Mouse (Mus musculus) CD4-positive helper T cell, adult 2 months (primary cell): Measurements from ENCODE around the gene Xpo6.

ENCODE experiments used
- DNase-seq: peaks from one replicate; pipeline ENCODE4 v3.0.0-alpha.2; 2012; ENCODE audit warnings: low read depth, missing footprints, low spot score

Gene Xpo6

DNA sequence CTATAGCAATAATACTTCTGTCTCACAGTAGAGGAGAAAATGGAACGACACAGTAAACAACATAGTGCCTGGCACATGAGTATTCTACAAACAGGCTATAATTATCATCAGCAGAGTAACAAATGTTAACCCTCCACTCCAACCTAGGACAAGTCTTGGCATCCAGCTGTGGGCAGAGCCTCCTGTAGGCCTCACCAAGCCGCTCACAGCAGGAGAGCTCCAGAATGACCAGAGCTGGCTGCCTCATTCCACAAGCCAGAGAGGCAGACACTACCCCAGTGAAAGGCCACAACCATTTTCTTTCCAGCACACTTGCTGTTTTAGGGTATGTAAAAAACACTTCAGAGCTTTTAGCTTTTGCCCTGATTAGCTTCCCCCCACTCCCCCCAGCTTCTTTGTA lies 72.6 kb downstream of the Xpo6 start:
- no peak for DNase-seq

- DNase-seq = no peak
Observed at GRCm38 (mm10) chr7:126126502-126126901, 73.8 kb downstream of the Xpo6 start.

- DNase-seq = no peak
Observed at GRCm38 (mm10) chr7:126121533-126121932, 78.8 kb downstream of the Xpo6 start.

DNA sequence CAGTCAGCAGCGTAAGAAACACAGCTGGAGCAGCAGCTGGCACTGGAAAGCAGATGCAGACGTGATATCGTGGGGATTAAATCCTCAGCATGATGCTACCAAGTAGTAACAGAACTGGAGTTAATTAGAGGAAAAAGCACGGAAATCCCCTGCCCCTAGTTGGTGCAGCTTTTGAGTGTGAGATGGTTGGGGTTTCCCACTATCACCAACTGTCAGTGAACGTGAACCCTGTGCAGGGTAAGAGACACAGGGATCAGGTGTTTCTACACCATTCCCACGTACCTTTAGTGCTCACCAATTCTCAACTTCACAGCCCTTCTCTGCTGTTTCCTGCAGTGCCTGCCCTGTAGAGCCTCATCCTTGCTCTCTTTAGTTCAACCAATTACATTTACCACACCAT lies 80.5 kb downstream of the Xpo6 start:
- no peak for DNase-seq

DNA sequence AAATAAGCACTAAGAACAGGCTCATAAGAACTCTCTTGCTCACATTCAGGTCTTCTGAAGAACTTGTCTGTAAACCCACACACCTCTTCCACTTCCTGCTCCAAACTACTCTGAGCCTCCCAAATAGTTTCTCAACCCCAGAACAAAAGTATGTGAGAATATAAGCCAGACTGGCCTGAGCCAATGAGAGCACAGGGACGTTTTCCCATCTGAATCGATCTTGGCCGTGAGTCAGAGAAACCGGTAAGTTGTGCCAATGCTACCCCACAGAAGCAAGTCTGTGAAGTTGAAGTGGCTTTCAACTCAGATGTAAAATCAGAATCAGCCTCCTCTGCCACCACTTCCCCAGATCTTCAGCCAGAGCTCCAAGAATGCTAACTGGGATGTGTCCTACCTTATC lies 87.0 kb downstream of the Xpo6 start:
- DNase-seq = no peak

DNA sequence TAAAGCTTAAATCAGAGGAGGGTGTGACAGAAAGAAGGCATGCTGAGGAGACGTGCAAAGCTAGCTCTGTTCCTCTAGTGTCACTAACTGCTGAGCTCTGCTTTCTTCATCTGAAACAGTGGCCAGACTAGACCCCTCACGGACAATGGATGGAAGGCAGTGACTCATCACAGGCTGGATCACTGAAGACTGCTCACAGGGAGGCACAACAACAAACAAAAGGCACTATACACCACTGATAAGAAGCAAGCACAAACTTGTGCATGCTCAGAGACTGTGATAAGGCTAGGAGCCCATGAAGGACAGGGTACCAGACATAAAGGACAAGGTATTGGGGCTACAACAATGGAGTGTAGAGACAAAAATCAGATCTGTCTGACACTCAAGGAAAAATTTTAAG lies 89.1 kb downstream of the Xpo6 start:
- DNase-seq = no peak

DNA sequence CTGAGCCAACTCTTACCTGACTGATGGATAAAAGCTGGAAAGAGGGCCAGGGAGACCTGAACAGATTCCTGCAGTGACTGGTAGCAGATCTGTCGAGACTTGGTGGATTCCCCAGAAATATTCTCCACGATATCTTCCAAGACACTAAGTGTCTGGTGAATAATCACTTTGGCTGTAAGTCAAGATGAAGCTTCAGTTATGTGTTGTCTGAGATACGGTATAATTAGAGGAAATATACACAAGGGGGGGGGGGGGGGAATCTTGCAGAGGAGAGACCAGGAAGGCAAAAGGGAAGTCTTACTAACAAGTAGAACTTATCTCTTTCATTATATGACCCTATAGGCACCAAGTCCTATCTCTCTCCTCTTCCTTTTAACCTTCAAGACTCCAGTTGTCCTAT lies 90.4 kb downstream of the Xpo6 start:
- no peak for DNase-seq

DNA sequence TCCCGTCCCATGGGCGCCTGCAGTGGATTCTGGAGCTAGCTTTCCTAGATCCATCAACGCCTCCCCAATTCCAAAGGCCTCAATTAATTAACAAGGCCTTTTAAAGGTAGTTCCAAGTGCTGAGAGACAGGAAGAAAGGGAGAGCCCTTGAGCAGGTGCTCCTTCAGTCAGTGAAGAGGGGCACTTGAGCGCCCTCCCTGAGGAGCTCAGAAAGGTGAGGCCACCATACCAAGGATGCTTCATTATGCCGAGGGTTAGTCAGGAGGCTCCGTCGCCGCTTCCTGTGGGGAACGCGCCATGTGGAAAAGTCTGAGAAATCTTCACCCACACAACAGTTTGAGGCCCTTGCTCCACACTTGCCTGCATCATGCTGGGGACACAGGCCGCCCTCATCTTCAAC lies 99.9 kb downstream of the Xpo6 start:
- no peak for DNase-seq

- no peak for DNase-seq
Observed at GRCm38 (mm10) chr7:126099835-126100234, 100.5 kb downstream of the Xpo6 start.

- no peak for DNase-seq
Observed at GRCm38 (mm10) chr7:126099163-126099775, 101.0 kb downstream of the Xpo6 start.

DNA sequence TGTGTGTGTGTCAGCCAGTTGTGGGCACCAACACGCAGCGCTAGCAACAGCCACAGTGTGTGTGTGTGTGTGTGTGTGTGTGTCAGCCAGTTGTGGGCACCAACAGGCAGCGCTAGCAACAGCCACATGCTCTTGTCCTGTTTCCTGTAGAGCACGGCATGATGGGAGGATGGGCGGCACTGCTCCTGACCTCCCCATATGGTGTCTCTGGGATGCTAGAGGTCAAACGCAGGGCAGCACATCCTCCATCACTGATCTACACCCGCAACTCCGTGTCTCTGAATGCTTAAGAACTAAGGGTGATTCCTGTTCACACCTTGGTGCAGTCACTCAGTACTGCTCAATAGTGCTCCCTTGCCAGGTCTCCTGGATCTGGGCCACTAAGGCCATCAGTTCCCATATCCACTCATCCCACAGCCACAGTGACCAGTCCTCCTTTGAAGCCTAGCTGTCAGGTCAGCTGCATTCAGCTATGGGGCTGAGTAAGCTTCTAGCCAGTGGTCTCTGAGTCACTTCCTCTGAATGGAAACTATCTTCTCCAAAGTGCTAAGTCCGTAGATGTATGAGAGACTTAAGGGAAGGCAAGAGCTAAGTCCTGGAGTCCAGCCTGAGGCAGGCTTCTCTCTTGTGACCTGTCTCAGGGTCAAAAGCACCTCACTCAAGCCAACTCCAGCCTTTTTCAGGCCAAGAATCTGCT lies 102.9 kb downstream of the Xpo6 start:
- DNase-seq = peak; percentile 48

GRCm38 (mm10) chr7:126096596-126096995 lies 103.7 kb downstream of the Xpo6 start:
- DNase-seq = peak; percentile 19

DNA sequence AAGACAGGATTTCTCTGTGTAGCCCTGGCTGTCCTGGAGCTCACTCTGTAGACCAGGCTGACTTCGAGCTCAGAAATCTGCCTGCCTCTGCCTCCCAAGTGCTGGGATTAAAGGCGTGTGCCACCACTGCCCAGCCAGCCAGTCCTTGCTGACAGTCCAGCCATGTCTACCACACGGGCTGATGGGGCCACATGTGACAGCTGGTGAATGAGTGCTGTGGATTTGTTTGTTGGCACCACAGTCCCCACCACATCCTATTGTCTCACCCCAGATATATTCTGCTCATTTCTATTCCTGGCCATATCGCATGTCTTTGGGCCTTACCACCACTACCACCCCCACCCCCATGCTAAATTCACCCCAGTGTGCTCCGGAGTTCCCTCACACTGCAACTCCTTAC lies 105.6 kb downstream of the Xpo6 start:
- DNase-seq = peak; percentile 31

GRCm38 (mm10) chr7:126093162-126093561 lies 107.1 kb downstream of the Xpo6 start:
- no peak for DNase-seq

DNA sequence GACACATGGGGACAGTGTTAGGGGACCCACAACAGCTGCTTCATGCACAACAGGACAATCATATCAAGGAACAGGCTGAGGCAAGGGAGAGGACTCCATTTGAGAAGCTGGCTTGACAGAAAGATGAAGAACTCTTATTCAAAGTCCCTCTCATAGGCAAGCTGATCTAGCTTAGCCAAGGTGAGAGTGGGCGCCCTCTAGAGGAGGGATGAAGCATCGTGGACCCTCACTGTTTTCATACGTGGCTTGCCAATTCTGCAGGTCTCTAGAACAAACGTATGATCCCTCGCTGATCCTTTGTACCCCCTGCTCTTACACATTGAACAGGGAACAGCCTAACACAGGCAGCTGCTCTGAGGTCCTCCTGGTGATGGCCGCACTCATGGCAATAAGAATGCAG lies 110.5 kb downstream of the Xpo6 start:
- peak; percentile 54 for DNase-seq

DNA sequence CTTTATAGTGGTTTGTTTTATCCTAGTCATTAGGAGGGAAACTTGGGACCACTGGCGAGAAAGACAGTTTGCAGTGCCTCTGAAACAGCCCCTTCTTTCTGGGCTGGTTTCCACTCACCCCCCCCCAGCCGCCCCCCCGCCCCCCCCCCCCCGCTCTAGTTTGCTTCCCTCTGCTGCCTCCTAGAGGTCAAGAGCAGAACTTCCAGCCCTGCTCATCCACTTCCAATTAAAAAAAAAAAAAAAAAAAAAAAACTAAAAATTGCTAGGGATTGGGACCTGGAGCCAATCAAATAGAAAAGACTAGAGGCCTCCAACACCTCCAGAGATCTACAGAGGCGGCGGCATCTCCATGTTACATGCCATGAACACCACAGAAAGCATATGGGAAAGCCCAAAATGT lies 112.1 kb downstream of the Xpo6 start:
- DNase-seq = peak; percentile 28

DNA sequence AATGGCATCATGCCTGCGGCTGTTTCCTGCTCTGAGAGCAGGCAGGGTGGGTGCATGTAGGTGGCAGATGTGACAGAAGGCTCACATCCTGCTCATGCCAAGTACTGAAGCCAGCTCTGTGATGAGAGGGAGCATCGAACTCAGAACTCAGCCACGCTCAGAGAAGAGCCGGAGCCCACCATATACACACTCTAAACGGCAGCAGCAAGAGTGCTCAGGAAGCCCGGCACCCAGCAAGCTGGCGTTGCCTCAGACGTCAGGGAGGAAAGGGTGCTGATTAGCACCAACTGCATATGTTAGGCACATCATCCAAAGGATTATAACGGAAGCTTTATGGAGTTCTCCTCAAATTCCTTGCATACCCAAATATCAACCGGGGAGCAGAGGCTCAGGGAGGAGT lies 112.7 kb downstream of the Xpo6 start:
- DNase-seq = no peak

- DNase-seq = no peak
Observed at GRCm38 (mm10) chr7:126086321-126086741, 114.0 kb downstream of the Xpo6 start.

DNA sequence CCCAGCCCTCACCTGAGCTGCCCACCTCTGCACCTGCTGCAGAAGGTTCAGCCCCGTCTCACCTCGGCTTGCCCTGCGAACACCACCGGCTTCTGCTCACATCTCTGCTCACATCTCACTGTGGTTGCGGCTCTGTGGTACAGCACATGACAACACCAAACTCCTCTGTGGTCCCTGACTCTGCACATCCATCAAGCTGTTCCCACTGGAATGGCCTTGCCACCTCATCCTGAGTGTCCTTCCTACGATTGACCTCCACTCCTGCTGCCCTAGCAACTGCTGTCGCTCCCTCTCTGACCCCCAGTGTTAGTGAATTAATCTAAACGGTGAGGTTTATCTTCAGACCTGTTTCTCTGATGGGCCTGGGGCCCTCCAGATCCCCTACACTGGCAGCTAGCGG lies 115.1 kb downstream of the Xpo6 start:
- no peak for DNase-seq

- DNase-seq = no peak
Observed at GRCm38 (mm10) chr7:126083980-126084348, 116.3 kb downstream of the Xpo6 start.

DNA sequence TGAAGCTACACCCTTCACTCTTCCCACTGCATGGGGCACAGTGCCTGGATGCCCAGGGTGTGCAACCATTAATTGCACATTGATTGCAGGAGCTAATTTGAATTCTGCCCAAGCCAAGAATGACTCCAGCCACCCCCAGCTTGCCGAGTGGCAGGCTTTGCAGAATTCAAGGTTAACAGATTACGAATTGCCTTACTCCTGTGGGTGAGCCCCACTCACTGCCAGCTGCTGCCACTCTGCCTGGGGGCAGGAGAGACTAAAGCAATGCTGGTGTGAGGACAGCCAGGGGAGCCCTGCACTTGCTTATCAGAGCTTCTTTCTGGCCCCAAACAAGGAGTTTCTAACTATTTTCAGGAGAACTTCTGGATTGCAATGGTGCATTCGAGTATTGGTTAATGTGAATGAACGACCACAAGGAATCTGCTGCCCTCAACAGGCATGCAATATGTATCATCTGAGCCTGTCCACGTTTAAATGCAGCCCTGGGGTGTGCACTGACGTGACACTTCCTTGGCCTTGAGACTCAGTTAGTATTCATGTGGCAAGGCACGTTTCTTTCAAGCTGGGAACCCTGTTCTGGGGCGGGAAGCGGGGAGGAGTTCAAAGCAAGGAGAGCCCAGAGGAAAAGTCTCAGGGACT lies 116.8 kb downstream of the Xpo6 start:
- no peak for DNase-seq

DNA sequence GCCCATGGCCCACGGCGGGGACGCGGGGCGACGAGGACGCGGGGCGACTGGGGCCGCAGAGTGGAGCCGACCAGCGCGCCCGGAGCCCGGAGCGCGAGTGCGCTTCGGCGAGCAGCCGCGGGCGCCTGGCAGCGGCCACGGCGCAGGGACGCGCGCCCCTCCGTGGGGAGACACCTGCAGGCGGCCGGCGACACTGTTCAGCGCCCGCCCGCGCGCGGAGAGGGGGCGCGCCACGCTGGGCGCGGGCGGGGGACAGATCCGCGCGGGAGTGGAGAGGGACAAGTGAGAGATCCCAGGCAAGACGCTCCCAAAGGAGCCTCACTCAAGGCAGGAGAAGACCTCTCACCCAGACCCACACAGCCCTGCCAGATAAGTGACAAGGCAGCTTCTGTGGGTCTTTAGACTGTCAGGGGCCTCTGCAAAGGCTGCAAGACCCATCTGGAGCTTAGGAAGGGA lies 118.0 kb downstream of the Xpo6 start, which contains the start of gene Gsg1l:
Gene Gsg1l (minus strand): TSS at position 126 of the 456 bp plus-strand sequence.
- DNase-seq = no peak

DNA sequence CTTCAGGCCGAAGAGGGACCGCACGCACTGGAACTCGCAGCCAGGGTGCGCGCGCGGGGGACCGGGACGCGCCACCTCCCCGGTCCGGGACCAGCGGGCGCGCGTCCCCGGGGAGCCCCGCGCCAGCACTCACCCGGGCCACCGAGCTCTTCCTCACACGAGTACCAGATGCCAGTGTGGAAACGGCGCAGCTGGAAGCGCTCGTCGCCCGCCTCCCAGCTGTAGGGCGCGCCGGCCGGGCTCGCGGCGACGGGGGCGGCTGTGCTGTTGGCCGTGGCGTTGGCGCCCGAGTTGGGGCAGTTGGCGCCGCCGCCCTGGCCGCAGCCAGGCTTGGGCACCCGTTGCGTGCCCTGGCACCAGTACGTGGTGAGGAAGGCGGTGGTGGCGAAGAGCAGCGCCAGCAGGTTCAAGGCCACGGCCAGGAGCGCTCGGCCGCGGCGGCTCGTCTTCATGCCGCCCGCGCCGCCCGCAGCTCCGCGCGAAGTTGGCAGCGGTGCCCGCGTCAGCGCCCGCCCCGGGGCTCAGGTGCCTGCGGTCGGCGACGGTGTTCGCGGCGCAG lies 118.5 kb downstream of the Xpo6 start:
- no peak for DNase-seq
